Mouse (Mus musculus) heart, adult 18-20 months (tissue): ENCODE data around the gene Hnrnpm. TPM values are rescaled to one million over a fixed set of nuclear protein-coding genes. Genes with fewer than 3 reads are reported as not detected.
"Not testable (repeated sequence)": the region's sequence is repeated elsewhere in the genome, so short reads cannot be mapped to it uniquely, and the experiment has no call there.

ENCODE experiments used
- DNase-seq, 2 experiments: peaks; one replicate each; pipeline ENCODE4 v3.0.0; 2021 to 2022; ENCODE audit warnings: mixed read lengths in 1 of 2
- total RNA-seq, 2 experiments: library from RNA; stranded (reverse); gene quantifications; 2 replicates each; pipeline ENCODE4 v1.2.3; 2021

Gene Hnrnpm
- total RNA-seq, 2 experiments from 2014 or later = 89.0 to 93.4 TPM

GRCm38 (mm10) chr17:33673837-33674236, 12.8 kb downstream of the Hnrnpm start:
- DNase-seq = no peak

GRCm38 (mm10) chr17:33669681-33670080, 17.0 kb downstream of the Hnrnpm start:
- DNase-seq = no peak

DNA sequence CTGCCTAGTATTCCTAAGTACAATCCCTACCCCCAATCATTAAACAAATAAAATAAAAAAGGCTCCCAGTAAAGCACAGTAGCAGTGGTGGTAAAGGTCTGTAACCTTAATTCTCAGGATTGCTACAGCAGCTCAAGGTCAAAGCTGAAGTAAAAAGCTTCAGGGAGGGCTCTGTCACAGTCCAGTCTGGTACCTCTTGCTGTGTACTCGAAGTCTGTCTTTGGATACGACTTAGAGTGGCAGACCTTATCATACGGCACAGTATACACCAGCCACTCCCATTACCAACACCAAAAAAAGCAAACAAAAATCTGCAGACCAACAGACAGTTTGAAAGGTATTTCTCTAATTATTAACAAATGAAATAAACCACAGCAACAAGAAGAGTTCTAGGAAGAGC, 19.8 kb downstream of the Hnrnpm start:
- DNase-seq = no peak

DNA sequence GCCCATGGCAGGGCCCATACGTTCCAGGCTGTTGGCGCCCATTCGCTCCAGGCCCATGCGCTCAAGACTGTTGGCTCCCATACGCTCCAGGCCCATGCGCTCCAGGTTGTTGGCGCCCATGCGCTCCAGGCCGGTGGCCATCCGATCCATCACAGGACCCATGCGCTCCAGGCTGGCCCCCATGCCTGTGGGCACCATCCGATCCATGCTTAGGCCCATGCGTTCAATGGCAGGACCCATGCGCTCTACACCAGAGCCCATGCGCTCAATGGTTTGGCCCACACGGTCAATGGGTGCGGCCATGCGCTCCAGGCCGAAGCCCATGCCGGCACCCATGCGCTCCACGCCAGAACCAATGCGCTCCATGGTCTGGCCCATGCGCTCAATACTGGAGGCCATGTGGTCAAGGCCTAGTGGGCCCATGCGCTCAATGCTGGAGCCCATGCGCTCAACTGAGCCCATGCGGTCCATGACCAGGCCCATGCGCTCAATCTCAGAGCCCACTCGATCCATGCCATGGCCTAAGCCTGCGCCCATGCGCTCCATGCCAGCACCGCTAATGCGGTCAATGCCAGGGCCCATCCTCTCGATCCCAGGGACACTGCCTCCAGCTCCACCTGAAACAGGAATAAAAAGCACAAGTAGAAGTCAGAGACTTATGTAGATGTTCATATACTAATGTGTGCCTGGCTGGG, 36.7 kb downstream of the Hnrnpm start:
- DNase-seq = no peak

- no peak for DNase-seq
These were observed 41.6 kb downstream of the Hnrnpm start for GRCm38 (mm10) chr17:33645073-33645472.

GRCm38 (mm10) chr17:33644068-33644467, 42.6 kb downstream of the Hnrnpm start:
- no peak for DNase-seq

- no peak for DNase-seq
These were observed 46.9 kb downstream of the Hnrnpm start for GRCm38 (mm10) chr17:33639743-33640142.

GRCm38 (mm10) chr17:33637516-33638276, 49.0 kb downstream of the Hnrnpm start, which contains the start of gene Pram1:
Gene Pram1 (plus strand): TSS chr17:33638056.
- DNase-seq = peak in 1 of 2 experiments; percentile 28

DNA sequence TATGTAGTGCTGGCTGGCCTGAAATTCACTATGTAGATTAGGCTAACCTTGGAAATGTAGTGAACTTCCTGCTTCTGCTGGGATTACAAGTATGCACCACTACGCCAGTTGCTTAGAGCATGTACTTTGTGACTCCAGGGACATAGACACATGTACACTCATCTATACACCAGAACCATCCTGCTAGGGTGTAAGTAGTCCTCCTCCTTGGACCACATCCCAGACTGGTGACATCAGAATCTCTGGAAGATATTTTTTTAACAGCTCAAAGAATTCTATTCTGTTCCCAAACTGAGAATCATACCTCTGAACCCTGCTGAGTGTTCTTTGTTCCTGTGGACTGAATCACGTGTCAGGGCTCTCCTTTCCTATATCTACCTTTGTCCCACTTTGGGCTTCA, 49.6 kb downstream of the Hnrnpm start:
- no peak for DNase-seq

- DNase-seq = no peak
These were observed 54.9 kb downstream of the Hnrnpm start for GRCm38 (mm10) chr17:33631796-33632195.

GRCm38 (mm10) chr17:33631236-33631635, 55.4 kb downstream of the Hnrnpm start:
- no peak for DNase-seq

- no peak for DNase-seq
These were observed 56.3 kb downstream of the Hnrnpm start for GRCm38 (mm10) chr17:33630171-33630895.

DNA sequence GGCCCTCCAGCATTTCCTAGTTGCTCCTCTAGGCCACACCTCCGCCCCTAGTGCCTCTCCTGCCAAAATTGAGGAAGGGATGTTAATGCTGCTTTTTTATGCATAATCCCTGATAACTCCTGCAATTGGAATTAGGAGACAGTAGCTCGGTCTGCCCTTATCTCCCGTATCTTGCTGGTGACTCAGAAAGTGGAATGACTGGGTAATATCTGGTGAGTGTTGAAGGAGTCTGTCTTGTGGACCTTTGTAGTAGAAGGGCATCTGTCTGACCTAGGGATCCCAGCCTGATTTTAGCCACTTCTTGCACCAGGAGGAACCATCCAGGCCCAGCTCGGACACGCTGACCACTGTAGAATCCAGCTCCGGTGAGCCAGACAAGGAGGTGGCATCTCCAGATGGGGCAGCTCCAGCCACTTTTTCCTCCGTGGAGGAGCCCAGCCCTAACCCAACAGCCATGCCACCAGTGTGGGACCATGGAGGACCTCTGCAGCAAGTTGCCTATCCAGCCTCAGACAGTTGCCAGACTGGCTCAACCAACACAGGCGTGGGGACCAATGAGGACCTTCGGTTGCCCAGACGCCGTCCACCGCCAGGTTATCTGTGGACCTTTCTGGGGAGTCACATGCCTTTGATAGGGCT, 57.1 kb downstream of the Hnrnpm start:
- DNase-seq = no peak

DNA sequence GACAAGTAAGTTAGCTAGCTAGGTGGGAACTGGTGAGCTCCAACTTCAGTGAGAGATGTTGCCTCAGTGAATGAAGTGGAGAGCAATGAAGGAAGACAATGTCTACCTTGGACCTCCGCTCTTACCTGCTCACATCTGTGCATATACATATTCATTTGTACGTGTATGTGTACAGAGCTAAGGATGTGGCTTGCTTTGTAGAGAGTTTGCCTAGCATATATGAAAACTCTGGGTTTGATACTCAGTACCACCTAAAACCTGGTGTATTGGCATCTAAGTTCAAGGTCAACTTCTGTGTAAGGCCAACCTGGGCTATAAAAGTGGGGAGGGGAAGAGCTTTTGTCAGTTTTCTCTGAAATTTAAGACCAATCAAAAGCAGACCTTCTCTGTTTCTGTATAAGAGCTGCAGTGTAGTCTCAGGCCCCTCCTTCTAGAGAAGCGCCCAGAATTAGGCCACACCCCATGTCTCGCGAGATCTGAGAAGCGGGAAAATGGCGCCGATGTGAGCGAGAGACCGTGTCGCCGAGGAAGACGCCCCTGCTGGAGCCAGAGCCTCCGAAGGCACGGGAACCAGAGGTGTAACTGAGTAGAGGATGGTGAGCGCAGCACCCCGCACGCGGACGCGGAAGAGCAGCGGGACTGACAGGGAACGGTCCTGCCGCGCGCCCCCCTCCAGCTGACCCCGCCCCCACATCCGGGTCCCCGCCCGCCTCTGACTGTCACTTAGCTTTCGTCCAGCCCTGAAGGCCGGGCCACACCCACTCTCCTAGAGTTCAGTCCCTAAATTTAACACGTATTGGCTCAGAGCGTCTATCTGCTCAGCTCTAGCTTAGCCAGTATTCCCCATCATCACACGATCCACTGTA, 57.8 kb downstream of the Hnrnpm start, which contains the start of gene Zfp414:
TSS of gene Zfp414 (plus strand) at position 470 of the 866 bp plus-strand sequence.
- peak; percentile 95 to 99 for DNase-seq

DNA sequence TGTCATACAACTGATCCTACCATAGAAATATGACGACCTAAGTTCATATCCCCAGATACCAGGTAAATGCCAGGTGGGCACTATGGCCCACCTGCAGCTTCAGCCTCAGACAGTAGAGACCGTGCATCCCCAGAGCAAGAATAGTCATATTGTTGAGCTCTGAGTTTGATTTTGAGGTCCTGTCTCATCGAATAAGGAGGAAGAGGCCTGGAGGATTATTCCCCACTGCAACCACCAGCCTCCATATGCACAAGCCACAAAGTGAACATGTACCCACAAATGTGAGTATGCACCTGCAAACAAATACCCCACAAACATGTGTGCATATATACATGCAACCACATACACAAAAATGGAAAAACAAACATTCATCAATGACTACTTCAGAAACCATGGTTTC, 59.4 kb downstream of the Hnrnpm start:
- DNase-seq = no peak

DNA sequence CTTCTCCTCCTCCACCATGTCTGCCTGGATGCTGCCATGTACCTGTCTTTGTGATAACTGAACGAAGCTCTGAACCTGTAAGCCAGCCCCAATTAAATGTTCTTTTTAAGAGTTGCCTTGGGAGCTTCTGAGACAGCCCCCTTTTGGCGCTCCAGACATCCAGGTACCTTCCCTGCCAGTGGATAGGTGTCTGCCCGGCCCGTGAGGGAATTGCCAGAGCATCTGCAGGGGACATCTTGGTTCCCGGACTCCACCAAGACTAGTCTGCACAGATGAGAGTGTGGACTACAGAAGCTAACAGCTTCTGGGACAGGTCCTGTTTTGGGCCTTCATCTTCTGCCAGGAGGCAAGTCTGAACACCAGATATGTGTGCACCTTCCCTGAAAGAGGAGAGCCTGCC, 72.9 kb downstream of the Hnrnpm start:
- not testable (repeated sequence) for DNase-seq

DNA sequence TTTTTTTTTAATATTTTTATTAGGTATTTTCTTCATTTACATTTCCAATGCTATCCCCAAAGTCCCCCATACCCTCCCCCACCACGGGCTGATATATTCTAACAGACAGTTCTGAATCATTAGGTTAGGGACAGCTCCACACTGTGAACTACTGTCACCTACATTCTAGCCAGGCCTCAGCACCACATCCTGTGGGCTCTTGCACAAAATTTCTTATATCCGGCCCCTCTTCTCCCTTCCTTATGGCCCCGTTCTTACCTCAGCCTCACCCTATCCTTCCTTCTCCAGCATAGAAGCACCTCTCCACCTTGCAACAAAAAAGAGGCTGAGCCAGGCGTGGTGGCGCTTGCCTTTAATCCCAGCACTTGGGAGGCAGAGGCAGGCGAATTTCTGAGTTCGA, 76.1 kb downstream of the Hnrnpm start:
- DNase-seq = no peak

DNA sequence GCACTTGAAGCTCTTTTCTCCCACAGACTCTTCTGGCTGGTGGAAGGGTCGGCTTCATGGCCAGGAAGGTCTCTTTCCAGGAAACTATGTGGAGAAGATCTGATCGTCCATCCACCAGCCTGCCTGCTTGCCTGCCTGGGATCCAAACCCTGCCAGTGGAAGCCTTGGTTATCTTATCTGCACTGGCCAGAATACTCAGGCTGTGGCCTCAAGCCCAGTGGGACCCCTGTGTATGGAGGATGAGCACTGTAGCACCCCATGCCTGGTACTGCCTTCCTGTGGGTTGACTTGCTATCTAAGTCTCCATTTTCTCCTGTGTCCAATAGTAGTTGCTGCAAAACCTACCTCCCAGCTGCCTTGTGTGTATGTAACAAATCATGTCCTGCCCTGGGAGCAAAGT, 79.4 kb downstream of the Hnrnpm start:
- no peak for DNase-seq

GRCm38 (mm10) chr17:33601947-33602346, 84.7 kb downstream of the Hnrnpm start:
- DNase-seq = no peak

DNA sequence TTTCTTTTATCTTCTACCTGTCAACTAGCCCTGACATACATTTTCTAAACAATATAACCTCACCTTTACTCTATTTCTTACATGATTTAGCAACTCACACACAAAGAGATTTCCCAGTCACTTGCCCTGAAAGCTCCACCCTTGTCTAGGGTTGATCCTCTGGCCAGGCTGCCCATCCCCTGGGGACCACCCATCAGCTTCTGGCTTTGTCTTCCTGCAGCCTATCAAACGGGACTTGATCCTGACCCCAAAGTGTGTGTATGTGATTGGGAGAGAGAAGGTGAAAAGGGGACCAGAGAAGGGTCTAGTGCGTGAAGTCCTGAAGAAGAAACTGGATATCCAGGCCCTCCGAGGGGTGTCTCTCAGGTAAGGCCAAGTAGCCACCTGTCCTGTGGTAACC, 85.8 kb downstream of the Hnrnpm start:
- no peak for DNase-seq

- DNase-seq = no peak
These were observed 86.7 kb downstream of the Hnrnpm start for GRCm38 (mm10) chr17:33599836-33600475.
